Mouse (Mus musculus) forebrain, embryonic 16.5 days (tissue): ENCODE measurements around the gene Nmnat1. TPM values are rescaled to one million over a fixed set of nuclear protein-coding genes. Genes with fewer than 3 reads are reported as not detected.

ENCODE experiments used
- ATAC-seq: fragments of 200-750 bp; cut with Nextera tagmentation; 2 replicates; pipeline ENCODE4 v1.8.0; 2017; ENCODE audit warnings: mild to moderate bottlenecking, moderate library complexity
- H3K27ac ChIP-seq: fragments of 300-500 bp; sonication (generic); 2 replicates; pipeline ENCODE4 v1.5.1; 2014; ENCODE audit warnings: low read length, control low read depth
- H3K27me3 ChIP-seq: fragments of 300-500 bp; sonication (generic); replicated peaks from 2 replicates; pipeline ENCODE4 v1.6.1; 2014; ENCODE audit warnings: low read length; ENCODE audit not compliant: control insufficient read depth, insufficient read depth
- H3K36me3 ChIP-seq: fragments of 300-500 bp; sonication (generic); 2 replicates; pipeline ENCODE4 v1.6.1; 2014; ENCODE audit not compliant: control insufficient read depth, insufficient read depth
- H3K4me1 ChIP-seq: fragments of 300-500 bp; sonication (generic); replicated peaks from 2 replicates; pipeline ENCODE4 v1.6.1; 2014; ENCODE audit warnings: low read length; ENCODE audit not compliant: control insufficient read depth, insufficient read depth
- H3K4me2 ChIP-seq: fragments of 300-500 bp; sonication (generic); 2 replicates; pipeline ENCODE4 v1.6.1; 2014; ENCODE audit warnings: mild to moderate bottlenecking, low read length, control low read depth
- H3K4me3 ChIP-seq: fragments of 300-500 bp; sonication (generic); replicated peaks from 2 replicates; pipeline ENCODE4 v1.5.1; 2014; ENCODE audit warnings: mild to moderate bottlenecking, low read length, control low read depth
- H3K9ac ChIP-seq: fragments of 300-500 bp; sonication (generic); replicated peaks from 2 replicates; pipeline ENCODE4 v1.6.1; 2014; ENCODE audit warnings: low read depth, low read length, control low read depth
- H3K9me3 ChIP-seq: fragments of 300-500 bp; sonication (generic); 2 replicates; pipeline ENCODE4 v1.6.1; 2016; ENCODE audit warnings: low read length; ENCODE audit not compliant: control insufficient read depth
- WGBS: fragments of 180-500 bp; shearing (Covaris S2); extraction: QIAGEN DNeasy Blood & Tissue Kit; methylation state at CpG from one replicate; pipeline ENCODE4 v1.1.7; 2014; 5-methylcytosine and 5-hydroxymethylcytosine counted together
- polyA plus RNA-seq: library from polyadenylated mRNA; unstranded; fragments of >200 nt; fragmentation: Nextera tagmentation; extraction: Ambion mirVana; gene quantifications from 2 replicates; pipeline ENCODE4 v1.2.1, GENCODE M21; 2015

Nmnat1 gene
- polyA plus RNA-seq, 1 experiment from 2014 or later, result 11.1 TPM

- 53% methylated on average over 5 of the region's 5 CpGs for WGBS
- Histone ChIP-seq H3K27me3 (no peaks in the 10 kb centered on the region), H3K4me3 (no peak overlapping the region), H3K4me1 (peaks cover 11% of the 10 kb centered on the region; the same call in 1 of the 2 replicates), H3K27ac (no peak overlapping the region), H3K9me3 (no peaks in the 10 kb centered on the region), H3K9ac (no peak overlapping the region), H3K36me3 (peaks cover 23% of the 10 kb centered on the region), H3K4me2 (no peak overlapping the region)
- ATAC-seq, result no peak
These were observed 14.8 kb upstream of the Nmnat1 start for GRCm38 (mm10) chr4:149499790-149500189.

GRCm38 (mm10) chr4:149498901-149499300 is 13.9 kb upstream of the Nmnat1 start:
- 74% methylated on average over 8 of the region's 8 CpGs for WGBS

GRCm38 (mm10) chr4:149496612-149497011 is 11.6 kb upstream of the Nmnat1 start:
- Histone ChIP-seq H3K36me3 (peaks cover 25% of the 10 kb centered on the region), H3K9ac (no peak overlapping the region), H3K27ac (no peak overlapping the region), H3K9me3 (no peaks in the 10 kb centered on the region), H3K4me2 (no peak overlapping the region), H3K4me3 (no peak overlapping the region), H3K27me3 (no peaks in the 10 kb centered on the region), H3K4me1 (peaks cover 6% of the 10 kb centered on the region; the same call in 1 of the 2 replicates)
- ATAC-seq, result peak; percentile 75; the same call in 1 of the 2 replicates
- WGBS, result 0% methylated on average over 2 of the region's 2 CpGs

More at GRCm38 (mm10) chr4:149498901-149499300, 13.9 kb upstream of the Nmnat1 start:
- no peak overlapping the region for H3K27ac ChIP-seq
- ATAC-seq, result no peak
- H3K27me3 ChIP-seq, result no peaks in the 10 kb centered on the region
- peaks cover 25% of the 10 kb centered on the region for H3K36me3 ChIP-seq
- no peak overlapping the region for H3K4me2 ChIP-seq
- H3K4me1 ChIP-seq, result peaks cover 6% of the 10 kb centered on the region; the same call in 1 of the 2 replicates
- no peaks in the 10 kb centered on the region for H3K9me3 ChIP-seq
- no peak overlapping the region for H3K4me3 ChIP-seq
- H3K9ac ChIP-seq, result no peak overlapping the region

- Histone ChIP-seq H3K36me3 (peaks cover 46% of the 10 kb centered on the region), H3K9me3 (no peaks in the 10 kb centered on the region), H3K4me3 (no peak overlapping the region), H3K4me2 (no peak overlapping the region), H3K9ac (no peak overlapping the region), H3K4me1 (peaks cover 9% of the 10 kb centered on the region), H3K27me3 (no peaks in the 10 kb centered on the region), H3K27ac (no peak overlapping the region)
- no peak for ATAC-seq
- WGBS, result 98% methylated on average over 3 of the region's 3 CpGs
These were observed 6.1 kb upstream of the Nmnat1 start for GRCm38 (mm10) chr4:149491151-149491550.

GRCm38 (mm10) chr4:149489415-149490240 is 4.6 kb upstream of the Nmnat1 start:
- 94% methylated on average over 14 of the region's 14 CpGs for WGBS
- Histone ChIP-seq H3K4me2 (no peak overlapping the region), H3K27ac (no peak overlapping the region), H3K4me3 (no peak overlapping the region), H3K4me1 (peaks cover 14% of the 10 kb centered on the region), H3K9ac (no peak overlapping the region), H3K9me3 (no peaks in the 10 kb centered on the region), H3K27me3 (no peaks in the 10 kb centered on the region), H3K36me3 (peaks cover 35% of the 10 kb centered on the region)
- no peak for ATAC-seq

GRCm38 (mm10) chr4:149487729-149488128 is 2.7 kb upstream of the Nmnat1 start:
- Histone ChIP-seq H3K27me3 (no peaks in the 10 kb centered on the region), H3K9ac (no peak overlapping the region), H3K9me3 (no peaks in the 10 kb centered on the region), H3K4me3 (no peak overlapping the region), H3K4me2 (no peak overlapping the region), H3K27ac (no peak overlapping the region), H3K4me1 (peaks cover 18% of the 10 kb centered on the region), H3K36me3 (peaks cover 35% of the 10 kb centered on the region)
- ATAC-seq, result no peak
- WGBS, result 94% methylated on average over 12 of the region's 12 CpGs

GRCm38 (mm10) chr4:149485825-149486206 is 814 bp upstream of the Nmnat1 start:
- under 1% methylated on average over 10 of the region's 10 CpGs for WGBS
- Histone ChIP-seq H3K4me1 (peaks cover 18% of the 10 kb centered on the region), H3K36me3 (peaks cover 24% of the 10 kb centered on the region), H3K9ac (peak overlapping the region; percentile 79), H3K9me3 (no peaks in the 10 kb centered on the region), H3K27ac (peak overlapping the region; percentile 71), H3K4me2 (peak overlapping the region; percentile 93), H3K27me3 (no peaks in the 10 kb centered on the region), H3K4me3 (peak overlapping the region; percentile 79)
- no peak for ATAC-seq

GRCm38 (mm10) chr4:149484566-149484965 is 436 bp downstream of the Nmnat1 start:
- no peak for ATAC-seq
- 52% methylated on average over 3 of the region's 3 CpGs for WGBS
- H3K27me3 ChIP-seq, result no peaks in the 10 kb centered on the region
- H3K4me3 ChIP-seq, result peak overlapping the region; percentile 79
- H3K27ac ChIP-seq, result no peak overlapping the region
- peak overlapping the region; percentile 79 for H3K9ac ChIP-seq
- peaks cover 18% of the 10 kb centered on the region for H3K4me1 ChIP-seq
- H3K4me2 ChIP-seq, result peak overlapping the region; percentile 93
- H3K36me3 ChIP-seq, result peaks cover 19% of the 10 kb centered on the region
- H3K9me3 ChIP-seq, result no peaks in the 10 kb centered on the region

- H3K4me1 ChIP-seq, result no peaks in the 10 kb centered on the region
- H3K36me3 ChIP-seq, result peaks cover 6% of the 10 kb centered on the region
- no peak within 1 kb of the TSS for H3K4me3 ChIP-seq
- WGBS, result 86% methylated on average over 11 of the region's 11 CpGs
- no peaks in the 10 kb centered on the region for H3K9me3 ChIP-seq
- no peaks in the 10 kb centered on the region for H3K27me3 ChIP-seq
- H3K27ac ChIP-seq, result no peak within 1 kb of the TSS
- H3K9ac ChIP-seq, result no peak within 1 kb of the TSS
- ATAC-seq, result no peak
- H3K4me2 ChIP-seq, result no peak within 1 kb of the TSS
These were observed 7.9 kb downstream of the Nmnat1 start, which contains the start of gene Tmem274 for GRCm38 (mm10) chr4:149477078-149477477. TSS of gene Tmem274 (plus strand) at chr4:149477378.
